ENCODE assay signal across 8 mouse cellular contexts in genomic region chr6:112273501-112274205, GRCm38 (mm10). TPM values are rescaled to one million over a fixed set of nuclear protein-coding genes. Genes with fewer than 3 reads are reported as not detected.
DNase-seq lines count a peak whose midpoint lies in the region; ATAC-seq and TF ChIP-seq lines count a peak whose summit lies in the region.

Lmcd1 (plus strand) TSS chr6:112273758.

- WGBS in forebrain, embryonic 15.5 days = 2% methylated on average over 21 of the region's 21 CpGs
- 4% methylated on average over 21 of the region's 21 CpGs for WGBS in liver, embryonic 14.5 days (ENCODE audit: insufficient replicate concordance)
- WGBS in neural tube, embryonic 13.5 days = 2% methylated on average over 21 of the region's 21 CpGs

- no peak for TF ChIP-seq CTCF in liver, embryonic 14.5 days (IDR thresholded peaks at IDR 0.05; ENCODE audit: low read depth)
- no peak for TF ChIP-seq CTCF in testis, adult 2 months (IDR thresholded peaks at IDR 0.05; ENCODE audit: control insufficient read depth, insufficient read depth, insufficient replicate concordance, low read depth, low read length)

- peak; percentile 95 for ATAC-seq in forebrain, embryonic 15.5 days (replicated peaks)
- ATAC-seq in liver, embryonic 14.5 days (ENCODE audit: insufficient read depth) = peak; percentile 71; the same call in 1 of the 2 replicates
- peak; percentile 91 for ATAC-seq in neural tube, embryonic 13.5 days (ENCODE audit: low read depth)

- no peak for TF ChIP-seq EP300 in liver, embryonic 14.5 days (IDR thresholded peaks at IDR 0.05; ENCODE audit: low read depth)

- intact Hi-C loops in heart, postnatal 10 days (cut with DNase I) = loop anchor here (2.0 kb wide), 2 partner anchors 31 to 89 kb away; no protein-coding TSS in a partner anchor

- no peaks in the 10 kb centered on the region for H3K9me3 ChIP-seq in forebrain, embryonic 15.5 days
- H3K9me3 ChIP-seq in liver, embryonic 14.5 days (ENCODE audit: control insufficient read depth, low read length) = no peaks in the 10 kb centered on the region
- H3K9me3 ChIP-seq in neural tube, embryonic 13.5 days = no peaks in the 10 kb centered on the region

- peaks cover 25% of the 10 kb centered on the region for H3K4me1 ChIP-seq in forebrain, embryonic 15.5 days
- H3K4me1 ChIP-seq in liver, embryonic 14.5 days (replicated peaks; ENCODE audit: control insufficient read depth in 2 of 2, insufficient read depth in 2 of 2, low read length in 1 of 2) = 0 out of 4 replicates have a peak, but pooled peaks cover 0 to 2% of the 10 kb centered on the region in 2 experiments
- peaks cover 28% of the 10 kb centered on the region for H3K4me1 ChIP-seq in neural tube, embryonic 13.5 days (replicated peaks)
- peaks cover 7% of the 10 kb centered on the region for H3K4me1 ChIP-seq in testis, adult 2 months (ENCODE audit: control insufficient read depth, insufficient read depth, low read length)

- peak within 1 kb of the TSS; percentile 77 for H3K27ac ChIP-seq in forebrain, embryonic 15.5 days (replicated peaks)
- H3K27ac ChIP-seq in liver, embryonic 14.5 days = no peak within 1 kb of the TSS
- H3K27ac ChIP-seq in neural tube, embryonic 13.5 days (replicated peaks) = peak within 1 kb of the TSS; percentile 78
- H3K27ac ChIP-seq in testis, adult 2 months (ENCODE audit: control insufficient read depth, insufficient read depth, low read depth, low read length) = no peak within 1 kb of the TSS

- H3K36me3 ChIP-seq in forebrain, embryonic 15.5 days = no peaks in the 10 kb centered on the region
- H3K36me3 ChIP-seq in liver, embryonic 14.5 days (replicated peaks; ENCODE audit: control insufficient read depth, insufficient read depth, low read depth) = no peaks in the 10 kb centered on the region
- no peaks in the 10 kb centered on the region for H3K36me3 ChIP-seq in neural tube, embryonic 13.5 days
- H3K36me3 ChIP-seq in testis, adult 2 months (ENCODE audit: control insufficient read depth, insufficient read depth, low read length) = no peaks in the 10 kb centered on the region

- H3K4me2 ChIP-seq in forebrain, embryonic 15.5 days (replicated peaks) = peak within 1 kb of the TSS; percentile 57
- H3K4me2 ChIP-seq in liver, embryonic 14.5 days (ENCODE audit: low read depth) = no peak within 1 kb of the TSS; the same call in 1 of the 2 replicates
- H3K4me2 ChIP-seq in neural tube, embryonic 13.5 days = peak within 1 kb of the TSS; percentile 64

- no peak for TF ChIP-seq POLR2A in testis, adult 2 months (IDR thresholded peaks at IDR 0.05; ENCODE audit: control insufficient read depth, low read depth, low read length)

- H3K9ac ChIP-seq in forebrain, embryonic 15.5 days (replicated peaks) = peak within 1 kb of the TSS; percentile 22
- no peak within 1 kb of the TSS for H3K9ac ChIP-seq in liver, embryonic 14.5 days (replicated peaks)
- H3K9ac ChIP-seq in neural tube, embryonic 13.5 days = peak within 1 kb of the TSS; percentile 48

- H3K27me3 ChIP-seq in forebrain, embryonic 15.5 days = no peaks in the 10 kb centered on the region
- no peaks in the 10 kb centered on the region for H3K27me3 ChIP-seq in liver, embryonic 14.5 days (ENCODE audit: control insufficient read depth, insufficient read depth, low read length)
- no peaks in the 10 kb centered on the region; the same call in 1 of the 2 replicates for H3K27me3 ChIP-seq in neural tube, embryonic 13.5 days
- no peaks in the 10 kb centered on the region for H3K27me3 ChIP-seq in testis, adult 2 months (ENCODE audit: control insufficient read depth, insufficient read depth, low read length)

- H3K4me3 ChIP-seq in forebrain, embryonic 15.5 days = peak within 1 kb of the TSS; percentile 34
- H3K4me3 ChIP-seq in liver, embryonic 14.5 days (ENCODE audit: insufficient read depth in 1 of 2, low read depth in 2 of 2, low read length in 2 of 2) = no peak within 1 kb of the TSS
- H3K4me3 ChIP-seq in neural tube, embryonic 13.5 days = peak within 1 kb of the TSS; percentile 34
- peak within 1 kb of the TSS; percentile 57; the same call in 1 of the 2 replicates for H3K4me3 ChIP-seq in testis, adult 2 months (ENCODE audit: control insufficient read depth, low read depth, low read length)

- peak; percentile 77 for DNase-seq in ES-CJ7 (ENCODE audit: low read depth, low spot score)
- peak; percentile 15 to 43 for DNase-seq in cerebellum, adult 18-20 months
- DNase-seq in heart, postnatal 10 days = peak; percentile 95 to 96
- DNase-seq in kidney, postnatal 4 days = peak; percentile 86 to 92
- peak; percentile 4 to 16 (median 10) for DNase-seq in liver, embryonic 14.5 days (ENCODE audit: low read depth in 3 of 3, low spot score in 3 of 3)

RNA-seq across cellular contexts. Expression of gene Lmcd1, which starts in this region (rescaled TPM):
- polyA plus RNA-seq in forebrain, embryonic 15.5 days (2015; fragmentation: Nextera tagmentation; extraction: Ambion mirVana) = 14.2 and 15.3 TPM in 2 replicates
- total RNA-seq in heart, postnatal 10 days (2021) = 10 to 100 TPM; 34.2 to 45.3 TPM
- polyA plus RNA-seq in liver, embryonic 14.5 days (2012; rRNA removed) = 0.22 and 0.27 TPM in 2 replicates
- polyA plus RNA-seq in liver, embryonic 14.5 days (2014; fragmentation: Nextera tagmentation; extraction: Ambion mirVana) = 0.39 and 0.52 TPM in 2 replicates
- 13.4 and 15.4 TPM in 2 replicates for polyA plus RNA-seq in neural tube, embryonic 13.5 days (2015; fragmentation: Nextera tagmentation; extraction: Ambion mirVana)
- polyA plus RNA-seq in testis, adult 2 months (2012; rRNA removed) = 1.2 and 1.4 TPM in 2 replicates

Comparison
In these comparisons a context has a peak if more than half of its experiments do, and no peak if none do; other contexts are left out.
1. Peak in DNase-seq and ATAC-seq in liver, embryonic 14.5 days; RNA of the gene not detected or under 1 TPM.
2. DNase-seq: peak in every context shown above with its lines; median percentile 96 in heart, postnatal 10 days; 89 in kidney, postnatal 4 days; 77 in ES-CJ7; 29 in cerebellum, adult 18-20 months; 10 in liver, embryonic 14.5 days.
3. H3K27ac ChIP-seq: peak in forebrain, embryonic 15.5 days (single experiment) and neural tube, embryonic 13.5 days (single experiment); none in liver, embryonic 14.5 days (single experiment) and testis, adult 2 months (single experiment).
4. H3K4me3 ChIP-seq: peak in forebrain, embryonic 15.5 days (single experiment), neural tube, embryonic 13.5 days (single experiment) and testis, adult 2 months (single experiment); none in liver, embryonic 14.5 days (0 of 2).
5. Peak in every context shown above with its lines, with median percentiles within 50 percentile points of each other: ATAC-seq.